Mouse (Mus musculus): ENCODE results near the gene Arfgef2.

GRCm38 (mm10) chr2:166857118-166857517 lies 51.7 kb downstream of the Arfgef2 start:
- TF ChIP-seq EP300 (IDR thresholded peaks at IDR 0.05; ENCODE audit: insufficient read depth, low read depth, low read length), result no peak
- no peak for TF ChIP-seq POLR2A (IDR thresholded peaks at IDR 0.05; ENCODE audit: insufficient read depth, low read depth, low read length)

Data from heart, adult 2 months (tissue).